Mouse (Mus musculus) heart, adult 2 months (tissue): Measurements from ENCODE around the gene Arhgef28.

Experiments
- CTCF ChIP-seq: fragments of 200-600 bp; IDR thresholded peaks from 2 replicates; pipeline ENCODE4 v1.8.1; 2022; ENCODE audit warnings: antibody characterized with exemption, mild to moderate bottlenecking, moderate library complexity
- EP300 ChIP-seq: fragments of 200-500 bp; IDR thresholded peaks from 2 replicates; pipeline ENCODE4 v1.6.1; 2011; ENCODE audit warnings: low read depth, low read length, control low read depth; ENCODE audit not compliant: insufficient read depth
- POLR2A ChIP-seq: fragments of 200-500 bp; IDR thresholded peaks from 2 replicates; pipeline ENCODE4 v1.6.1; 2011; ENCODE audit warnings: mild to moderate bottlenecking, low read depth, low read length, control low read depth; ENCODE audit not compliant: insufficient read depth

- TF ChIP-seq POLR2A (no peak), CTCF (no peak), EP300 (no peak)
Measured at GRCm38 (mm10) chr13:98093483-98093882, 112.8 kb downstream of the Arhgef28 start.
